Mouse (Mus musculus) hematopoietic stem cell, adult 5-6 weeks (primary cell): Measurements from ENCODE around the gene Srcap. TPM values are rescaled to one million over a fixed set of nuclear protein-coding genes. Genes with fewer than 3 reads are reported as not detected.
"Not testable (repeated sequence)": the region's sequence is repeated elsewhere in the genome, so short reads cannot be mapped to it uniquely, and the experiment has no call there.

ENCODE experiments used
- ATAC-seq, 2 experiments: fragments of 125-278 bp in 1 of 2; replicated peaks in 1 of 2; 2 replicates each; pipeline ENCODE4 v1.8.0; 2016 to 2017; ENCODE audit warnings: inconsistent platforms in 2 of 2, mild to moderate bottlenecking in 2 of 2, moderate number of reproducible peaks in 2 of 2, low read depth in 1 of 2, moderate TSS enrichment in 1 of 2; ENCODE audit not compliant: low FRiP score in 2 of 2, poor library complexity in 2 of 2, severe bottlenecking in 2 of 2, insufficient read depth in 1 of 2, low TSS enrichment in 1 of 2
- total RNA-seq: library from RNA; stranded (forward); fragments of 172-1452, 232-1000 nt; gene quantifications from 2 replicates; pipeline ENCODE4 v1.2.3, GENCODE M21; 2017

Gene Srcap
- total RNA-seq, 1 experiment from 2014 or later: 24.2 TPM

GRCm38 (mm10) chr7:127479318-127480225 is 32.2 kb upstream of the Srcap start:
- no peak for ATAC-seq

GRCm38 (mm10) chr7:127480321-127480720 is 31.5 kb upstream of the Srcap start:
- no peak for ATAC-seq

- no peak for ATAC-seq
Observed at GRCm38 (mm10) chr7:127485416-127485815, 26.4 kb upstream of the Srcap start.

GRCm38 (mm10) chr7:127488364-127488763 is 23.4 kb upstream of the Srcap start:
- ATAC-seq: not testable (repeated sequence)

GRCm38 (mm10) chr7:127489982-127490381 is 21.8 kb upstream of the Srcap start:
- ATAC-seq: no peak

GRCm38 (mm10) chr7:127491846-127492245 is 19.9 kb upstream of the Srcap start:
- ATAC-seq: no peak

GRCm38 (mm10) chr7:127494648-127495047 is 17.1 kb upstream of the Srcap start:
- ATAC-seq: no peak

- ATAC-seq: no peak
Observed at GRCm38 (mm10) chr7:127497382-127497781, 14.4 kb upstream of the Srcap start.

GRCm38 (mm10) chr7:127498407-127498806 is 13.4 kb upstream of the Srcap start:
- ATAC-seq: no peak; a peak in 1 of 4 replicates

- no peak for ATAC-seq
Observed at GRCm38 (mm10) chr7:127508291-127508690, 3.5 kb upstream of the Srcap start.

GRCm38 (mm10) chr7:127509830-127510229 is 2.0 kb upstream of the Srcap start:
- not testable (repeated sequence) for ATAC-seq

GRCm38 (mm10) chr7:127511241-127511640 is 542 bp upstream of the Srcap start:
- ATAC-seq: no peak

GRCm38 (mm10) chr7:127512231-127513015 is 640 bp downstream of the Srcap start:
- peak; percentile 65 to 71 for ATAC-seq

- no peak for ATAC-seq
Observed at GRCm38 (mm10) chr7:127513016-127513390, 1.2 kb downstream of the Srcap start.

GRCm38 (mm10) chr7:127513781-127514180 is 2.0 kb downstream of the Srcap start:
- ATAC-seq: no peak

- no peak for ATAC-seq
Observed at GRCm38 (mm10) chr7:127515846-127516245, 4.1 kb downstream of the Srcap start.

- ATAC-seq: no peak
Observed at GRCm38 (mm10) chr7:127516344-127516743, 4.6 kb downstream of the Srcap start.

GRCm38 (mm10) chr7:127519284-127519683 is 7.5 kb downstream of the Srcap start, which contains the start of gene Gm42715:
Gene Gm42715 (plus strand): TSS chr7:127519584.
- ATAC-seq: no peak
